Mouse (Mus musculus) cerebellum, postnatal 10 days (tissue): ENCODE results near the gene Arl15.

Source experiments
- DNase-seq, 2 experiments: peaks; one replicate each; pipeline ENCODE4 v3.0.0; 2021; ENCODE audit warnings: mixed read lengths in 2 of 2

Arl15 gene

GRCm38 (mm10) chr13:113994586-113994985 is 200.3 kb downstream of the Arl15 start:
- DNase-seq, result peak; percentile 51 to 77

DNA sequence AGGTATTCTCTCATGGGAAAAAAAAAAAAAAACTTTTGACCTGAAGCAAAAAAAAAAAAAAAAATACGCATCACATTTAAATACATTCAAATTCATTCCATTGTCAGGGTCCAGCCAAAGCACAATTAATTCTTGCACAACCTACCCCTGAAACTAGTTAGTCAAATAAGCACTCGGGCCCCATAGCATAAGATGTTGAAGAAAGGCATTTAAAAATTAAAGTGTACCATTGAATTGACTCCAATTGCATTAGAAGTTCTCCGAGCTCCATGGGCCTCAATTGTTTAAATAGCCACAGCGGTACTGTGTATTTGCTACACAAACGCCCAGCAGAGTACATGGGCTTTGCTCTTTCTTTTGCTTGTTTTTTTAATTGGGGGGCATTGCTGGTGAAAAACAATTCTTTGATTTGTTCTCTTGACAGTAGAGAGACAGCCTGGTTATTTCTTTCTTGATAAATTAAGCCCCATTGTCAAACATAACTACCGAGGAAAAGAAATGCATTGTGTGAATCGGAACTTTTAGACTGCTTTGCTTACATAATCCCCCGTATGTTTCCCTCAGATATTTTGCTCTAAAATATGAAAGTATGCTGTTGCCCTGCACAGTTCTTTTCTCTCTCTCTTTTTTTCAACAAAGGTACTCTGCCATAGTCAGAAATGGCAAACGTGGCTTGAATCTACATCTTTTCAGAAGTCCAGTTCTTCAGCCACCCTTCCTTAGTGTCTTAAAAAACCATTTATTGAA is 201.4 kb downstream of the Arl15 start:
- no peak for DNase-seq

DNA sequence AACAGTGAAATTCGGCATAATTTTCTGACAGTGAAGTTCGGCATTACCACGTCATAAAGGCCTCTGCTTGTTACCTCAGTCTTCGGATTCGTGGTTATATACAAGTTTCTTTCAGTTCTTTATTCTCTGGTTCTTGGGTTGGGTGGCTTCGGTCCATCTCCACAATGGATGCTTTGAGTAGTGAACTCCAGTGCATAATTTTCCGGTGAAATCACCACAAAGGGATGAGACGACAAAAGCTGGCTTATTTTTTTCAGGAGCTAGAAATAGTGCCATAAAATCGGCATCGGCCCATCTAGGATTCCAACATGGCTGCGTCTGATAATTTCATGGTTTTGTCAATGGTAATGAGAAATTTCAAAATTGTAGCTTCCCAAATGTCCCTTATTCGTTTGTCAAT is 204.5 kb downstream of the Arl15 start:
- DNase-seq, result no peak

DNA sequence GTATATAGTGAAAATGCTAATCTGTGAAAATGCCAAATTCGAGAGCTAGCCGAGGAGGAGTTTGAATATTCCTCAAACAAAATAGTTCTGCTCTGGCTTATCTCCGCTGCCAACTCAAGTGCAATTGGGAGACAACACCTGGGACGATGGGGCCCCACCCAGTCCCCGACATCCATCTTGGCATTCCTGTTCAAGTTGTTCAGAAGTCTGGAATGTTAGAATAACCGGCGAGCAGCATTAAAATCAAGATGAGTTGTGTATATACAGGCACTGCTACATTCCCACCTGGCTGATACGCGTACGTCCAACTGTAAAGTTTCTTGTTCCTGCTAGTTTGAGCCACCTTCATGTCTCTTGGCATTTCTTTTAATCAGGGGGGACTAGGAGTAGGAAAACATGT is 209.2 kb downstream of the Arl15 start:
- DNase-seq, result no peak

- DNase-seq, result no peak
These were observed 209.9 kb downstream of the Arl15 start for GRCm38 (mm10) chr13:114004191-114004590.

- no peak for DNase-seq
These were observed 215.5 kb downstream of the Arl15 start for GRCm38 (mm10) chr13:114009786-114010185.

DNA sequence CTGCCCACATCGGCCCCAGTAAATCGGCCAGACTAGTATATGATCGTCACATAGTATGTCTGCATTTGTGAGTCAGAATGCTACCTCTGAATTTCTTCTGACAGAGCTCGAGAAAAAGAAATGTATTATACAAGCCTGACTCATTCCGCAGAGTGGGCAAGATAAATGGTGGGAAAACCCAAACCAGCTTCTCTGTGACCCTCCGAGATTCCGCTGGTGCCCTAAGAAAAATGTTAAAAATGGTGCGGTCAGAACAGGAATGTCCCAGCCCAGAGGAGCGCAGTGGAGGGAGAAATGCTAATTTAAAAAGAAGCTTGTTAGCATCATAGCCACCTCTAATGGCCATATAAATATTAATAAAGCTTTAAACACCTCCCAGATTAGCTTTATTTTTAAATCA is 216.2 kb downstream of the Arl15 start:
- no peak for DNase-seq

- DNase-seq, result no peak
These were observed 216.7 kb downstream of the Arl15 start for GRCm38 (mm10) chr13:114011019-114011418.

- DNase-seq, result no peak
These were observed 223.6 kb downstream of the Arl15 start for GRCm38 (mm10) chr13:114017928-114018327.

- no peak for DNase-seq
These were observed 229.2 kb downstream of the Arl15 start for GRCm38 (mm10) chr13:114023541-114023940.

GRCm38 (mm10) chr13:114026306-114026705 is 232.0 kb downstream of the Arl15 start:
- no peak for DNase-seq

DNA sequence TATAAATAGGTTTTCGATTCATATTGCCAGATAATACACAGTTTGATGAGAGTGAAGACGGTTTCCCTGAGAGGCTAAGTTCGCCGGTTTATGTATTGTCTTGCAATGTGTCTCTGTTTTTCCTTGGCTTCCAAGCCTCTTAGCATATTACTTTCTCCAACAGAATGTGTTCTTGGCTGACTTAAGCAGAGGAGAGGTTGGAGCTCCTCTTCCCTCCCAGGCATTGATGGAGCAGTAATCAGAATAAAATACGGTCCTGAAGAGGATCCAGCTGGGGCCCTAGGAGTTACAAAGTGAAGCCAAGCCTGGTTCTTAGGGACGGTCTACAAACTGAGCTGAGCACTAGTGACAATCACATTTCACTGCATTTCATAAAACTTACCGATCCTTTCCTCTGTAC is 232.4 kb downstream of the Arl15 start:
- no peak for DNase-seq

DNA sequence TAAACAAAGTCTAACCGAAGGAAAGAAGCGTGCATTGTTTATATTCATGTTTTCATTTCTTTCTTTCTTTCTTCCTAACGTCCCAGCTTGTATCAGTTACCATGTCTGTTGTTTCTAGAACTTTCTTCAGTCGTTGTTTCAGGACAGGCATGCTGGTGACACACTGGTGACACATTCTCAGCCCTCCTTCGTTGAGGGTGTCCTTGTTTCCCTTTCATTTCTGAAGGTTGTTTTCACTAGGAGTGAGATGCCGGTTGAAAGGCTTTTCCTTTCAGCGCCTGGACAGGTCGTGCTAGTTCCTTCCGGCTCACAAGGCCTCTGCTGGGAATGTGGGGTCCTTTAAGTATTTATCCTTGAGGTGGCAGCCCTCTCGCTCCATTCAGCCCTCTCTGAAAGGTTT is 253.8 kb downstream of the Arl15 start:
- no peak for DNase-seq

DNA sequence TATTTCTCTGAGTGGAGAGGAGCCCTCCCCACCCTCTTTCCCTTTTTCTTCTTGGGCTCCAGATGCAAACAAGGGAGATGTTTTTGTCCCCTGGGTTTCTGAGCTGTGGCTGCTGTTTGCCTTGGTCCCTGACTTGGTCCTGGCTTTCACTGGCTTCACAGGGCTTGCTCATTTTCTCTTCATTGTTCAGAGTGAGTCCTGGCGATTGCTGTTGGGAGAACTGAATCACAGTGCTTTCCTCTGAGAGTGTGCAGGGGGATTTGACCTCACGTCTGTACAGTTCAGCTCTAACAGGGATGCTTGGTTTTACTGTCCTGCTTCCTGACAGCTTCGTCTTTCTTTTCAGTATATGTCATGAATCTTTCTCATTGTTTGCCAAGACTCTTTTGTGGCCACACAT is 254.4 kb downstream of the Arl15 start:
- DNase-seq, result no peak

DNA sequence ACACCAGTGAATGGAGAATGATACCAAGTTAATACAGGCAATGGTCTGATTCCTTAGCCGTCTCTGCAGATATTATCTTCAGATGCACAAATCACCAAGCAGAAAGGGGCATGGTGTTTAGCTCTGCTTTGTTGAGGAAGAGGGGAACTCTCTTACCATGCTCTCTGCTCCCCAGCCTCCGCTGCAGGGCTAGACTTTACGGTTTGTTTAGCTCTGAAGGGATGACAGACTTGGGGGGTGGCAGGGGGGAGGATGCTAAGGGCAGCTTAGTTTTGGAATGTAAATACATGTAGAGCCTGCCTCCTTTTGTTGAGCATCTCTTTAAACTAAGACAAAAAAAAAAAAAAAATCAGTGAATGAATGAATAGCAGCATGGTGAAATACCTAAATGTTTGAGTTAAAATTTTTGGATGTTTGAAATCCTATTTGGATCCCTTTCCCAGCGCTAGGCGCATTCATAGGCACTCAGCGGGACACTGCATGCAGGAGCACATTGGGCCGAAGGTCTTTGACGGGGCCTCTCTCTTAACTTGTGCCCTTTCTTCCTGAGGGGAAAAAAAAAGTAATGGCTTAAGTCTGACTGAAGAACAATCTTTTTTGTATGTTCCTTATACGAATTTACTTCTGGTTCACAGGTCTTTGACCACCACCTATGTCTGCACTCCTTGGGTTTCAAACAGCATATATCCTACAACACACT is 257.0 kb downstream of the Arl15 start:
- no peak for DNase-seq

DNA sequence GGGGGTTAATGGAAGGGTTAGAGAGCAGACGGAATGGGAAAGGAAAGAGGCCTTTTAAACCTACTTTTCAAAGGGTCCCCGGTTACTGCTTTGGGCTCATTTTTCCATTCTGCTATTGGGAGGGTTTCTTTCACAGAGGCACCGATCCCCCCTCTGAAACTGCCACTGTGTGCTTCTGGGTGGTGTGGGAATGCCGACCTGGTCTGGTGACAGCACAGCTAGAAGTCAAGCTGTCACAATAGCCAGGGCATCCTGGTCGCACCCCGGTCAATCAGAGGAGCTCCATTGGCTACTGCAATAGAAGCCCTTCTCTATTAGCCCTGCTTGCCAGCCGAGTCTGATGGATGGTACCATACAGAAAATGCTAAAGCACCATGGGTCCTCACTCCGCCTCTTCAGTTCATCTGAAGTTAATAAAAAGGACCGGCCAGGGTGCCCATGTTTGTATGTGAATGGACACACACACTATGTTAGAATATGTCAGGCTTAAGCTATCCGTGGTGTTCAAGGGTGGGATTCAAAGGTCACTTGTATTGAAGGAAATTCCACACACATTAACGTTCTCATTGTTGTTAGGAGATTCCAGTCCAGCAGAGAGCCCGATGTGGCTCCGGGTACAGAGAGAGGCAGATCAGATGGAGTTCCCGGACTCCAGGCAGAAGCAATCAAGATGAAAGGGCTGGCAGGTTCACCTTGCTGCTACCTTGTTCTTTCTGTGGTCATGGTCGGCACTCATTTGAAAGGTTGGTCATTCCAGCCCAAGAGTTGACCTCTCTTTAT is 258.3 kb downstream of the Arl15 start:
- no peak for DNase-seq

- no peak for DNase-seq
These were observed 259.0 kb downstream of the Arl15 start for GRCm38 (mm10) chr13:114053261-114053660.

GRCm38 (mm10) chr13:114055686-114056085 is 261.4 kb downstream of the Arl15 start:
- peak; percentile 86 to 90 for DNase-seq

DNA sequence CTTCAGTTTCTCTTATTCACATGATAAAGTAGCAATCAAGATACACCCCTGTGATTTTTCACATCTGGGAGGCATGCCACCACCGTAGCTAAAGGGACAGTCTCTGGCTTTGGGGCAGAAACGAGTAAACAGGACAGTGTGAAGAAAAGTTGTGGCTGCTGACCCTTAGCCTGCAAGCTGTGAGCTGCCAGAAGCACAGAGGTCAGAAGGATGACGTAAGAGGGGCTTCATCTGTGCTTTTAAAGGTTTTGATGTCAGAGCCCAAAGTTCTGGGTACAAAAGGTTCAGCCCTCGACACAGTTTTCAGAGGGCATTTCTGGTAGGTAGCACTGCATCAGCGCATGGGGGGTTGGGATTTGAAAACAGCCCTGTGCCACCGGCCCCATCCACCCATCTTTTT is 266.0 kb downstream of the Arl15 start:
- DNase-seq, result no peak

DNA sequence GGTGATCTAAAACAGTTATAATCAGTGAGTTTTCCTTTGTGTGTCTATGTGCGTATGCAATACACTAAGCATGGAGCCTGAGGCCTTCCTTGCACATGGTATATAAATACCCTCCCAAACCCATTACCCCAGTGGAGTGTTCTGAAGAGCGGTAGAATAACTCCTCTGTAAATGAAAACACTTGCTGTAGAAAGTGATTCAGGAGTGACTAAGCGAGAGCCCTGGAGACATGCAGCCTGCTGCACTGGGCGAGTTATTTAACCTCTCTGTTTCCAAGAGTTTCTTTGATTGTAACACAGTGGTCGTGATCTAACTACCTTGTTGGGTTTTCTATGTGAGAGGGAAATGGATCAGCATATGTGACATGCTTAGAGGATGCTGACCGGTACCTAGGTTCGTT is 266.9 kb downstream of the Arl15 start:
- no peak for DNase-seq

DNA sequence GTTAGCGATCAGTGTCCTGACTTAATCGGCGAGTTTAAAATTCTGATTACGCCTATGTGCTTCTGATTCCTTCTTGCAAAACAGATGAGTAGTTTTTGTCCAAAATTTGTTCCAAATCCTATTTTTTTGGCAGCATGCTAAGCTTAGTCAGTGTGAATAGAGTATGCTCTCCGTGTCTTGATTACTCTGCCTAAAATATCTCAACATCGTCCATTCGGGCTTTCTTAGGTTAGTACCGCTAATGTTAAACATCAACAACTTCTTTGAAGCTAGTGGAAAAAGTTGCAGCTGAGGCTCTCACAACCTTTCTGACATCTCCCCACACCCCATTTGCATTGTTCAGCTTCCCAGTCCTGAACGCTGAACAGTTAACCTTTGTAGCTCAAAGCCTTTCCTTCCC is 269.8 kb downstream of the Arl15 start:
- DNase-seq, result no peak

DNA sequence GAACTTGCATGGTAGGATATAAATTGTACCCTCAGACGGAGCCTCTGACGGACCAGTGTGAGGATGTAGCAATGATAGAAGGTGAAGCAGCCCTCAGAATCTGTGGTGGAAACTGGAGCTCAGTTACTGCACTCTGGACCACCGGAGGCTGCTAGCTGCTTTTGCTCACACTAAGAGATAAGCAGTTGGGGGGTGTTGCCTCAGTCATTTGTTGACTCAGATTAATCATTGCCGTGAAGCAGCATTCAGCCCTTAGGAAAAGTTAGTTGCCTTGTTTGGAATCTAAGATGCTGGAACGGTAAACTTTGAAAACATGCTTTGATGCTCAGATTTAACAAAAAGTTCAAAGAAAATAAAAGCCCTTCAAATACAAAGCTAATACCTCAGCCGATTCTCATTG is 270.7 kb downstream of the Arl15 start:
- DNase-seq, result no peak

- no peak for DNase-seq
These were observed 274.1 kb downstream of the Arl15 start for GRCm38 (mm10) chr13:114068421-114068820.

GRCm38 (mm10) chr13:114071439-114071838 is 277.1 kb downstream of the Arl15 start:
- no peak for DNase-seq
